Mouse (Mus musculus) large intestine, adult 2 months (tissue): ENCODE data around the gene Tvp23a. TPM values are rescaled to one million over a fixed set of nuclear protein-coding genes. Genes with fewer than 3 reads are reported as not detected.

Experiments
- DNase-seq: peaks from one replicate; pipeline ENCODE4 v3.0.0-alpha.2; 2012; ENCODE audit warnings: low read depth, low spot score
- WGBS: fragments of 180-500 bp; shearing (Covaris S2); methylation state at CpG from one replicate; pipeline ENCODE4 v1.1.7; 2018; 5-methylcytosine and 5-hydroxymethylcytosine counted together
- polyA plus RNA-seq: library from polyadenylated mRNA; depleted of rRNA; stranded (reverse); fragments of >200 nt; gene quantifications from 2 replicates; pipeline ENCODE4 v1.2.3, GENCODE M21; 2012; rRNA removed

The Tvp23a gene
- 2.0 and 3.1 TPM in 2 replicates for polyA plus RNA-seq

DNA sequence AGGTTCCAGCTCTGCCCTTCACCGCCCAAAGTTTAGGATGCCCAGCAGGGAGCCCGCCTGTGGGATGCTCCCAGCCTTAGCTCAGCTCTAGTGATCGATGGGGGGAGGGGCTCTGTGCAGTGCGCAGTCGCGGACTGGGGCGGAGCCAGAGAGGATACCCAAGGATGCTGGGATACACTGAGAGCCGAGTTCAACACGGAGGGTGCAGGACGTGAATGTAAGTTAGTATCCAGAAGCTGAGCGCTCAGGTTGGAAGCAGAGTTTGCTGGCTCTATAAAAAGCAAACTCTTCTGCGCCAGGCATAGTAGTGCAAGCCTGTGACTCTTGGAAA lies at the start of gene Tvp23a:
Tvp23a (minus strand) TSS at position 99 of the 331 bp plus-strand sequence.
- DNase-seq = no peak

GRCm38 (mm10) chr16:10495824-10496298 lies 48.7 kb upstream of the Tvp23a start:
- 57% methylated on average over 2 of the region's 2 CpGs for WGBS
- no peak for DNase-seq

More for the DNA sequence above, at the start of gene Tvp23a:
- WGBS = 31% methylated on average over 12 of the region's 12 CpGs

- DNase-seq = no peak
- 84% methylated on average over 3 of the region's 3 CpGs for WGBS
Observed at GRCm38 (mm10) chr16:10492587-10492986, 45.4 kb upstream of the Tvp23a start.

DNA sequence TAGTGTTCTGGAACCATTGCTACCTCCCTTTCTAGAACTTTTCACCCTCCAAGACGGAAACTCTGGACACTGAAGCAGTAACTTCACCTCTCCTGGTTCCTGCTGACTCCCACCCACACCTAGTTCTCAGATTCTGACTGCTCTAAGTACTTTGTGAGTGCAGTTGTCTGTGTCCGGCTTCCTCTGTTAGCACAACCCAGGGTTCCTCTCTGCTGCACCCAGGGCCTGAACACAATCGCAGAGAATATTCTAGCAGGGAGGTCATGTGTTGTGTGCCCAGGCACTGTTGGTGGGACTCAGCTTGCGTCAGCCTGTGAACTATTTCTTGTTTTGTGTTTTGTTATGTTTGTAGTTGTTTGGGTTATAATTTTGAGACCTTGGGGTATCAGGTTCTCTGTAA lies 44.6 kb upstream of the Tvp23a start:
- WGBS = 81% methylated on average over 4 of the region's 4 CpGs
- DNase-seq = no peak

DNA sequence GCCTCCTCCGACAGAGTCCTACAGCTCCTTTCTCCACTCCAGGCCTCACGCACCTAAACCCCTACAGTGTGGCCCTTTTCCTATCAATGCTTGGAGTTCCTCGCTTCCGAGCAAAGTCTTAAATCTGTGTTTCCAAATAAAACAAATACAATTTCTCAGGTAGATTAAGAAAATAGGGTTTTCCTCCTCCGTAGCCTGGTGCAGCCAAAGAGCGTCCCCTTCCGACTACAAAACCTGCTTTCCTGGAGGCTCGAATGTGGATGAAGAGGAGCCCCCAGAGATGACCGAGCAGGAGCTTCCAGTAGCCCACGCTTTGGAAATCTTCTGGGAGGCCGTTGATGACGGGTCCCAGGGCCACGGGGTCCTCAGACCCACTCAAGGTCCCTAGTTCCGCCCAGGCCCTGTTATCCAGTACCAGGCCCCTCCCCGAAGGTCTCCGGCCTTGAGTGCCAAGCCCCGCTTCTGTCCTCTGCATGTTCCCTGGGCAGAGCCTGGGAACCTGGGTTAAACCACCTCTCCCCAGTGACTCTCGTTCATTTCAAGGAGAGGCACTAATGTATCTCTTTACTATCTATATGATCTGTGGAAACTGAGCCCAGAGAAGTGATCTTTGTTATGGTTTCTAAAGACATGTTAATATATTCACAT lies 43.5 kb upstream of the Tvp23a start:
- DNase-seq = no peak
- WGBS = 81% methylated on average over 18 of the region's 18 CpGs

- DNase-seq = no peak
- WGBS = 20% methylated on average over 13 of the region's 14 CpGs
Observed at GRCm38 (mm10) chr16:10489904-10490457, 42.8 kb upstream of the Tvp23a start.

DNA sequence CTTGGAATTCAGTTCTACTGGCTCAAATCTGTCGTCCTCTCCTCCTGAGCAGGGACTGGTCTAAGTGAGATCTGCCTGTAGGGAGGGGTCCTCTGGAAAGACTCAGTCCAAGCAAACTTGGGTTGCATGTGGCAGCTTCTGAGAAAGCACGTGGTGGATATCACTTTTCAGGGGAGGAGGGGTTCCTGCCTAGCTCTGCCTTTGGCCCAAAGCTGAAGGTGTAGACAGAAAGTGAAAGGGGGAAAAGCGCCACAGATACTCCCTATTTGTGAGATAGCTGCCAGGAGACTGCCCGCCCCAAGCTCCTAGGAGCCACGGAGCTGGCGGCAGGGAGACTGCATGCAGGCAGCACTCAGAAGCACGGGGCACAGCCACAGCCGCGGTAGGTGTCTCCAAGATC lies 42.3 kb upstream of the Tvp23a start:
- DNase-seq = no peak
- 3% methylated on average over 9 of the region's 9 CpGs for WGBS

- 73% methylated on average over 7 of the region's 7 CpGs for WGBS
- DNase-seq = no peak
Observed at GRCm38 (mm10) chr16:10488769-10489481, 41.8 kb upstream of the Tvp23a start.

DNA sequence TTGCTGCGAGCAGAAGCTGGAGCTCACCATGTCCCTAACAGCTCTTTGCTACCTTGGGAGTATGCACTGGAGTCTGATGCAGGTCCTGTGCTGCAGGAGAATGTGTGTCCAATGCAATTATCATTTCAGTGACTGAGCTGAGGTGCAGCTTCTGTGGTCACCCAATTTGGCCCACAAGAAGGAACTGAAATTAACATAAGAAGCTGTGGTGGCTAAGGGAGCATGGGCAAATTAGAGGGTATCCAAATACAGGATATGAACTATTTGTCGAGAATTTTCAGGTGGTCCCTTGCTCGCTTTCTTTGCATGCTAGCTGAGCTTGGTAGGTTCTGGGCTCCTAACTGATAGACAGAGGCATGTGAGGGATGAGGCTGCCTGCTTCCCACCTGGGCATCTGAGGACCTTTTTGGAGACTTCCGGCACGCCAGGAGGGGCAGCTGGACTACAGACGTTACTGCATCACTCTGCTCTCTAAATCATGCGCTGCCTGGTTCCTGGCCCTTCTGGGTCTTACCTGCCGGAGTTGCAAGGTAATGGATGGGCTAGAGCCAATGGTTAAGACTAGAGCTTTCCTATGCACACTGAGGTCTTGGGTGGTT lies 40.8 kb upstream of the Tvp23a start:
- 82% methylated on average over 8 of the region's 8 CpGs for WGBS
- DNase-seq = no peak

DNA sequence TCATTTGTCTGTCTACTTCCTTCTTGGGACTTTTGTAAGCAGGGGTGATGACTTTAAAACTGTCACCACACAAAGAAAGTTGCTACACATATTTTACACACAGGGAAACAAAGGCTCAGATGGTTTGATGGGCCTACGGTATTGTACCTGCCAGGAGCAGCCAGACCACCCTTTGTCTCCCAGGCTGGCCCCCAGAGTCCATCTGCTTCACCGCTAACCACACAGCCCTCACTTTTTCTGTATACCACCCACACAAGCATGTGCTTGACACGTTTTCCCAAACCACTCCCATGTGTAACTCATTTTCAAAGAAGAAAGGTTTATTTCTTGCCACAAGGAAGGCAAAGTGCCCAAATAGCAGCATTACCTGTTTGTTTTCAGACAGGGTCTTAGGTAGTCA lies 39.8 kb upstream of the Tvp23a start:
- WGBS = 64% methylated on average over 3 of the region's 3 CpGs
- no peak for DNase-seq

- 62% methylated on average over 4 of the region's 4 CpGs for WGBS
- DNase-seq = no peak
Observed at GRCm38 (mm10) chr16:10482343-10482742, 35.2 kb upstream of the Tvp23a start.

GRCm38 (mm10) chr16:10479857-10480256 lies 32.7 kb upstream of the Tvp23a start, which contains the start of gene Ciita:
Ciita (plus strand) TSS chr16:10480059.
- no peak for DNase-seq
- WGBS = 75% methylated on average over 5 of the region's 5 CpGs

GRCm38 (mm10) chr16:10475919-10476318 lies 28.8 kb upstream of the Tvp23a start:
- no peak for DNase-seq
- 50% methylated on average over 2 of the region's 2 CpGs for WGBS

- no peak for DNase-seq
- WGBS = 41% methylated on average over 3 of the region's 3 CpGs
Observed at GRCm38 (mm10) chr16:10474956-10475355, 27.8 kb upstream of the Tvp23a start.

- 64% methylated on average over 3 of the region's 3 CpGs for WGBS
- no peak for DNase-seq
Observed at GRCm38 (mm10) chr16:10471950-10472349, 24.8 kb upstream of the Tvp23a start.

DNA sequence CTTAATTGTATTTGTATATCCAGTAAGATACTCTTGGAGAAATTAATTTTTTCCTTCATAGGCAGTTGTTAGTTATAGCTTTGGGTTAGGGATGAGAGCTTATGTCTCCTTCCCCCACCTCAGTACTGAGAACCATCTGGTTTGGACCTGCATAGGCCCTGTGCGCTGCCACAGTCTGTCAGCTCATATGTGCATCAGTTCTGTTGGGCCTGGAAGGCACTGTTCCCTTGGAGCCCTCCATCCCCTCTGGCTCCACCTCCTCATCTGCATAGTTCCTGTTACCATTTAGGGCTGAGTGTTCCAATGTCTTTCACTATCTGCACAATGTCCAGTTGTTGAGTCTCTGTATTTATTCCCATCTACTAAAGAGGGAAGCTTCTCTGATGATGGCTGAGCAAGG lies 21.0 kb upstream of the Tvp23a start:
- no peak for DNase-seq
- 76% methylated on average over 1 of the region's 1 CpGs for WGBS

- no peak for DNase-seq
- 54% methylated on average over 11 of the region's 11 CpGs for WGBS
Observed at GRCm38 (mm10) chr16:10467391-10468107, 20.4 kb upstream of the Tvp23a start.

GRCm38 (mm10) chr16:10465011-10465681 lies 18.0 kb upstream of the Tvp23a start:
- WGBS = 6% methylated on average over 4 of the region's 4 CpGs
- DNase-seq = peak; percentile 90

GRCm38 (mm10) chr16:10461178-10461577 lies 14.0 kb upstream of the Tvp23a start:
- WGBS = 85% methylated on average over 2 of the region's 2 CpGs
- no peak for DNase-seq
